Mouse (Mus musculus) brain, embryonic 14.5 days (tissue): ENCODE results near the gene Samd4. TPM values are rescaled to one million over a fixed set of nuclear protein-coding genes. Genes with fewer than 3 reads are reported as not detected.
A peak's percentile ranks its signal among the peaks of the same experiment; 100 is the strongest.

Experiments
- DNase-seq: peaks from one replicate; pipeline ENCODE4 v3.0.0-alpha.2; 2011; ENCODE audit warnings: low read depth
- CTCF ChIP-seq: fragments of 200-500 bp; IDR thresholded peaks from 2 replicates; pipeline ENCODE4 v1.5.1; 2012; ENCODE audit warnings: inconsistent platforms, mild to moderate bottlenecking, moderate library complexity, borderline replicate concordance; ENCODE audit not compliant: insufficient read depth, insufficient read length; ENCODE audit errors: extremely low read depth
- POLR2A ChIP-seq: fragments of 200-500 bp; IDR thresholded peaks from 2 replicates; pipeline ENCODE4 v1.6.1; 2012; ENCODE audit warnings: mild to moderate bottlenecking, inconsistent platforms, borderline replicate concordance; ENCODE audit not compliant: poor library complexity, insufficient read depth, insufficient read length, severe bottlenecking; ENCODE audit errors: extremely low read depth
- polyA plus RNA-seq: library from polyadenylated mRNA; depleted of rRNA; stranded (reverse); fragments of >200 nt; gene quantifications from 2 replicates; pipeline ENCODE4 v1.2.3, GENCODE M21; 2012

The Samd4 gene
- polyA plus RNA-seq, 1 experiment: 7.8 TPM

- DNase-seq: peak; percentile 94
- TF ChIP-seq CTCF (no peak), POLR2A (no peak)
These were observed 107.0 kb downstream of the Samd4 start for GRCm38 (mm10) chr14:46989694-46990093.

- TF ChIP-seq POLR2A (no peak), CTCF (no peak)
- no peak for DNase-seq
These were observed 107.8 kb downstream of the Samd4 start for GRCm38 (mm10) chr14:46990450-46990849.

DNA sequence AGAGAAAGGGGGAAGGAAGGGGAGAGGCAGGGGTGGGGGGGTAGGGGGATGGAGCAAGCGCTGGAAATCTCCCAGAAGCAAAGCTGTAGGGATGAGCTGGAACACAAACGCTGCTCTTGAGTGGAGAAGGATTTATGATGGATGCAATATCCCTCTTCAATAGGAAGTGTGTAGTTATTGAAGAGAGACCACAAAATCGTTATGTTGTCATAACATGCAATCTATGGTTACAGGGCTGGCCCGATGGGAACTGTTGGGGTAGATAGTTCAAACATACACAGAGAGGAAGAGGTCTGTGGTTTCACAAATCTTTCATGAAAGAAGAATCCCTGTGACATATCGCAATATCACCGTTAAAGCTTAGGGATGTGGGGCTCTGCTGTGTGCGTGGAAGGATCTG, 112.0 kb downstream of the Samd4 start:
- TF ChIP-seq POLR2A (no peak), CTCF (no peak)
- no peak for DNase-seq

DNA sequence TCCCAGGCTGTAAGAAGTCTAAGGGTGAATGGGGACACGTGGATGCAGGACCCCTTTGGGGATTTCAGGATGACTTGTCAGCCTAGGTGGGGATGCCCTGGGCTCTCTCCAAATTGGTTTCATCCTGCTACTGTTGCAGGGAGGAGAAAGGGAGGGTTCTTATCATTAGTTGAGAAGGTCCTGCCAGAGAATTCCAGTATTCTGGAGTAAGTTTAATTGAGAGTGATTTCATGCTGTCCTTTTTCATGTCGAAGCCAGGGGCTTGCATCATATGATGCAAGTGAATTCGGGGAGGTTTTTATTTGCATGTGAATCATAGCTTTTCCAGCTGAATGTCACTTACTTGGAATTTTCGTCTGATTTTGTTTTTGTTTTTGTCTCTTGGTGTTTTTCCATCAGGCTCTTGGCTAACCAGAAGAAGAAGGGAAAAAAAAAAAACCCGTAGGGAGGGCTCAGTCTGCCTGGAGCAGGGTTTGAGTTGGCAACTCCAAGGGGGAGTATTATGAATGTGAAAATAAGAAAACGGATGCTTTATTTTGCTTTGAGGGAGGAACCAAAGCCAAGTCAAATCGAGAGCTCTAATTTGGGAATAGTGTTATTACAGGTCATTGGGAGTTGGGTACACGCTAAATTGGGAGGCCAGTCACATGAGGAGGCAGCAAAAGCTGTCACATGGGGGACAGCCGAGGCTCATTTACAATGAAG, 116.8 kb downstream of the Samd4 start:
- DNase-seq: peak; percentile 82
- TF ChIP-seq POLR2A: no peak
- no peak for TF ChIP-seq CTCF

GRCm38 (mm10) chr14:47000096-47000736, 117.6 kb downstream of the Samd4 start:
- no peak for DNase-seq
- TF ChIP-seq POLR2A: no peak
- TF ChIP-seq CTCF: no peak

- TF ChIP-seq POLR2A (no peak), CTCF (no peak)
- DNase-seq: no peak
These were observed 118.4 kb downstream of the Samd4 start for GRCm38 (mm10) chr14:47000786-47001761.

- DNase-seq: no peak
- peak; percentile 46; the same call in 1 of the 2 replicates for TF ChIP-seq CTCF
- TF ChIP-seq POLR2A: no peak
These were observed 121.5 kb downstream of the Samd4 start for GRCm38 (mm10) chr14:47004161-47004560.

DNA sequence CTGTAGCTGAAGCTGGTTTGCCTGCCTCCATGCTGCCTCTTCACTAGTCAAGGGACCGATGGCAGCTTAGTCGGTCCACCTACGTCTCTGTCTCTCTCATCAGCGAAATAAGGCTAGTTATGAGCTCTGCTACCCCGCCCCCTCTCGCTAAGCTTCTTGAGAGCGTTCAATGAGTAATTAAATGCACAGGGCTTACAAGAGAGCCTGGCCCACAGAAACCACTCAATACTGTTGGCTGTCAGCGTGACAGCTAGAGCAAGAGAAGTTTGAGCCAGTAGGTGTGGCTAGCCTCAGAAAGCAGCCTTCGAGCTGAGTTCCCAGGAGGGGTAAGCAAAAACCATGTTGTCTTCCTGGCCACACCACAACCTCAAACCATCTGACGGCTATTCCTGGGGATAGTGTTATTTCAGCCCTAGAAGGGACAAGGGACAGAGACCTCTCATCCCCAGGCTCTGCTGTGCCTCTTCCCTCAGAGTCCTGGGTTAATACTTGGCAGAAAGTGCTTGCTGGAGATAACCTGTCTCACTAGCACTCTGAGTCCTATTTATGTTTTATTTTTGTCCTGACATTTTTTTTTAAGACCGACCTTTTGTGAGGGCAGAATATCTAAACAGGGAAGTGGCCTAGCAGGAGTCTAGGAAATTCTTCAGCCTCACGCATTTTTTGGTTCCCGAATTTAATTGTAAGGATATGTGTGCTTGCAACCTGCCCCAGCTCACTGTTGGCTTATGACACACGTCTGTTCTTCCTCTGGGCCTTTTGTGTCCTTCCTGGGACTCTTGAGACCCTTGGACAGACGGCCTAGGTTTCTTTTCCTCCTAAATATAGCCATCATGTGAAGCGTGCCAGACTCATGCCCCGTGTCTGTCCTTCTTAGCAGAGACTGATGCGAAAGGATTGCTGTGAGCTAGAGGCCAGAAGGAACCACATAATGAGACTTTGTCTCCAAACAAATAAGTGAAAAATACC, 128.8 kb downstream of the Samd4 start:
- peak; percentile 92 for DNase-seq

GRCm38 (mm10) chr14:47015618-47016017, 133.0 kb downstream of the Samd4 start:
- DNase-seq: no peak
- TF ChIP-seq CTCF (no peak), POLR2A (no peak)

More for the DNA sequence above, 128.8 kb downstream of the Samd4 start:
- TF ChIP-seq POLR2A (no peak), CTCF (no peak)

DNA sequence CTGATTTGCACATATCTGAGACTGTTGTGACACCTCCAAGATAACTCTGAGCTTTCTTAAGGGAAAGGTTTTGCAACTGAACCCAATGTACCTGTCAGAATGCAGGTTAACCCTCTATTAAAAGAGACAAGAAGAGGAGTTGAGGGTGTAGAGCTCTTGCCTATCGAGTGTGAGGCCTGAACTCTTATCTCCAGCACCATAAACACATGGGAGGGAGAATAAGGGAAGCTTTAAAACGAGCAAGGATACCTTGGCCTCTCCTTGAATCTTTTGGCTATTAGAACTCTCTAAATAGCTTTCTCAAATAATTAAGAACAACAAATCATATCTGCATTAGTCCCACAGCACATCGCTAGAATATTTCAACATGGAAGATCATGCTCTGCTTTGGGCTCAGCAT, 135.0 kb downstream of the Samd4 start:
- no peak for DNase-seq
- no peak for TF ChIP-seq POLR2A
- TF ChIP-seq CTCF: no peak

- TF ChIP-seq CTCF (no peak), POLR2A (no peak)
These were observed 138.2 kb downstream of the Samd4 start for GRCm38 (mm10) chr14:47020886-47021285.

GRCm38 (mm10) chr14:47023529-47023928, 140.9 kb downstream of the Samd4 start:
- TF ChIP-seq CTCF: no peak
- TF ChIP-seq POLR2A: no peak

More at GRCm38 (mm10) chr14:47020886-47021285, 138.2 kb downstream of the Samd4 start:
- no peak for DNase-seq

More at GRCm38 (mm10) chr14:47023529-47023928, 140.9 kb downstream of the Samd4 start:
- DNase-seq: no peak
